Mouse (Mus musculus): Measurements from ENCODE around the gene Olfr1321.

Olfr1321 gene

GRCm38 (mm10) chrX:49734959-49735358, at the start of gene Olfr1321:
Gene Olfr1321, minus strand, starts transcription at chrX:49735059.
- no peak for DNase-seq (ENCODE audit: extremely low read depth, insufficient read length, low spot score)

GRCm38 (mm10) chrX:49770828-49771227, 36.0 kb upstream of the Olfr1321 start:
- DNase-seq (ENCODE audit: extremely low read depth, insufficient read length, low spot score), result no peak

- no peak for DNase-seq (ENCODE audit: extremely low read depth, insufficient read length, low spot score)
These were observed 10.3 kb upstream of the Olfr1321 start for GRCm38 (mm10) chrX:49745192-49745591.
